Mouse (Mus musculus): Measurements from ENCODE around the gene Pla2g2e.
"Not testable (repeated sequence)": the region's sequence is repeated elsewhere in the genome, so short reads cannot be mapped to it uniquely, and the experiment has no call there.

The Pla2g2e gene

DNA sequence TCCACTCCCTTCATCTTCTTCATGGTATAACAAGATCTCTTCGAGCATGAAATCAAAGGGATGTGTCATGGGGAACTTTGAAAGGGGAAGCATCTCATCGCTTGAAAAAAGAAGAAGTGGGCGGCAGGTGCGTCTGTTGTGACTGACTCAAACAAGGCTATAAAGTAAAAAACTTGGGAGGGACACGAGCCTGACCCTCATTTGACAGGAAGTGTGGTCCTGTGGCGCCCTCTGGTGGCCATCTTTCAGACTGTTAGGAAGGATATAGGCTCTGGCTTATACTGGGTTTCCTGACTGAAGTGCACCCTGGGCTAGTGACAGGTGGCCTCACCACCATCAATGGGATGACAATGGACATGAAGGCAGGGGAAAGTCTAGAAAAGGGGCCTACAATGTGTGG, 6.5 kb downstream of the Pla2g2e start:
- peak; percentile 87 for DNase-seq

DNA sequence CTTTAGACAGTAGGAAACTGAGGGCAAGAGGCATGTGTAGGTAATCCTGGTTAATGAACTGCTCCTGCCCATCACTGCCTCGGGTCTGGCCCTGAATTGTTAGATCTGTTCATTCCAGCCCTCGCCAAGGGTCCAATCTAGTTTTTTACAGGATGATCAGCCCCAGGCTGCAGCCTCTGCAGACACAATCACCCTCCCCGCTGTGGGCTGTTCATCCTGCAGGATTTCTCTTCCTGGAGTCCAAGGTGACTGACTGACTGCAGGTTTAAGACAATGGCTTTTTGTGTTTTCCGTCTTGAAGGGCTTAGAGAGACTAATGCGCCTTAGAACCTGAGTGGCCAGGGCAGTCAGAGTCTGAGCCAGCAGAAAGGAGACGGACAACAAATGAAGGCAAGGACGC, 11.4 kb downstream of the Pla2g2e start:
- no peak for DNase-seq

DNA sequence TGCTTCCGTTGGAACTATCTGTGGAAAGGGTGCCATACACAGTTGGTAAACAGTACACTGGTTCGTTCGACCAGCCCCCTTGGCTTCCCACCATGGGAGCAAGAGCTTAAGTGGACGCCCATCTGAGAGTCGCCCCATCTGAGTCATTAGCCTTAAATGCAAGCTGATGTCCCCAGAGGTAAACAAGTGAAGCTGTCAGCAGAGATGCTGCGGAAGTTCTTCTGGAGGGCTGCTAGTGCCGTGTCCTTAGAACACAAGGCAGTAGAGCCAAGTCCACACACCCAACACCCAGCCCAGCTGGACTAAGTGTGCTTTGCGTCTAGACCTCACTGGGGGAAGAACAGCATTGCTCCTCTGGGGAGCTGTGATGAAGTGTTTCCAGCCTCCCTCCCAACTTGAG, 11.9 kb downstream of the Pla2g2e start:
- no peak for DNase-seq

DNA sequence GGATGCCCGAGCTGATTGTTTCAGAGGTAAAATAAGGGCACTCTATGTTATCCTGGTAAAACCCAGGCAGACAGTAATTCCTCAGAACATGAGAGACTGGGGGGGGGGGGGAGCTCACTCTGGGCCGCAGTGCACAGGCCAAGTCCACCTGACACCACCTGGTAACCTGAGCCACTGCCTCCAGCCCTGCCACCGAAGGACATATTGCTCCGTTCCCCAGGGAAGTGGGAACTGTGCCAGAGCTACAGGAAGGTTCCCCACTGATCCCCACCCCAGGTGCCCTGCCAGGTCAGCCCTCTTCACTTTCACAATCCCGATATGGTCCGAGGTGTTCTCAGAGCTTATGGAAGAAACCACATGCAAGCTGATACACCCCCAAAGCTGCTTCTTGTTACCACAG, 14.9 kb downstream of the Pla2g2e start:
- DNase-seq = no peak

DNA sequence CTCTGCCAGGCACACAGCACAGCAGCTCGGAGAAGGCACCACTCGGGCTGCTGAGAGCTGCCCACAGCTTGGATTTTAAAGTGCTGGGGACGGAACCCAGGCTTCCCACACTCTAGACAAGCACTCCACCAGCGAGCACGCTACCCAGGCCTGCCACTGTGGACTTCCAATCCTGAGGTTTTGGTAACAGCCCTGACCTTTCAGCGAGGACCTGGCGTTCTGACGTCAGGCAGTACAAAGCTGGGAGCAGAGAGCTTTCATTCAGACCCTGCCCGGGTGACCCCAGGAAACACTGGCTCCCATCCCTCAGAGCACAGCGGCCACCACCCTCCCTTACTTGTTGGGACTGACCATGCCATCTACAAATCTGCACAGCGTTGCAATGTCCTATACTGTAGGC, 16.0 kb downstream of the Pla2g2e start:
- not testable (repeated sequence) for DNase-seq

DNA sequence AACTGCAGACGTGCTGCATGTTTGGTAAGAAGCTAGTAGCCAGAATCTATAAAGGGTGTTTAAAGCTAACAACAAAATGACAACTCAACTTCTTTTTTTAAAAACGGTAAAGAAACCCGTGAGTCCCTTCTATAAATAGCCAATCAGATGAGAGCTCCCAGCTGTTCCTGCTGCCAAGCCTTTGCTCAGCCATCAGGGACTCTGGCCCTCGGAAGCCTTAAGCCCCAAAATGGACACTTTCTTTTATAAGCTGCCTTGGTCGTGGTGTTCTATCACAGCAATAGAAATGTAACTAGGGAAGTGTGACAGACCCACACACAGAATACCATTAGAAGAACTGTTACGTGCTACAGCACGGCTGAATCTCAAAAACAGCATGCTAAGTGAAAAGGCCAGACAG, 21.6 kb downstream of the Pla2g2e start:
- no peak for DNase-seq

DNA sequence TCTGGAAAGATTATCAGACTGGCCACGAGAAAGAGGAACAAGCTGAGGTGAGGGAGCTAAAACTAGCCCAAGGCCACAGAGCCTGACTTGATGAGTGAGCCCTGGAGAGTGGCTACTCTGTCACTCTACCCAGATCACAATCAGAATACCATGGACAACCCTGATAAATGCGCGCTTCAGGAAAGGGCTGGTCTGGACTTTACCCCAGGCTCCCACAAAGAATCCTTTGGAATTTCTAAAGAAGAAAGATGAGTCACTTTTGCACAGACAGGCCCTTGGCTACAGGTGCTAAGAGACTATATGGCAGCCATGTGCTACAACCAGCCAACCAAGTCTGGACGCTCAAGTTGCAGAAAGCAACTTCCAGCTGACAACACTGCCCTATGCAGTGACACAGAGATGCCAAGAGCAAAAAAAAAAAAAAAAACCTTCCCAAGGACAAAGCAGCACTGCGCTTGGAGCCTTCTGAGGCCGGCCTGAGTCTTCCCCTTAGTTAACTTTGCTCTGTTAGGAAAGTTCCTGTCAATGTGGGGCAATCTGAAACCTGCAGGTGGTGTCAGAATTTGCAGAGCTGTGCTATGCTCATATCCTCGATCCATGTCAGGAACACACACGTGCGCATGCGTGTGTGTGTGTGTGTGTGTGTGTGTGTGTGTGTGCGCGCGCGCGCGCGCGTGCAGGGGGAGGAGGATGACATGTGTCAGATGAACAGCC, 28.0 kb downstream of the Pla2g2e start:
- no peak for DNase-seq

DNA sequence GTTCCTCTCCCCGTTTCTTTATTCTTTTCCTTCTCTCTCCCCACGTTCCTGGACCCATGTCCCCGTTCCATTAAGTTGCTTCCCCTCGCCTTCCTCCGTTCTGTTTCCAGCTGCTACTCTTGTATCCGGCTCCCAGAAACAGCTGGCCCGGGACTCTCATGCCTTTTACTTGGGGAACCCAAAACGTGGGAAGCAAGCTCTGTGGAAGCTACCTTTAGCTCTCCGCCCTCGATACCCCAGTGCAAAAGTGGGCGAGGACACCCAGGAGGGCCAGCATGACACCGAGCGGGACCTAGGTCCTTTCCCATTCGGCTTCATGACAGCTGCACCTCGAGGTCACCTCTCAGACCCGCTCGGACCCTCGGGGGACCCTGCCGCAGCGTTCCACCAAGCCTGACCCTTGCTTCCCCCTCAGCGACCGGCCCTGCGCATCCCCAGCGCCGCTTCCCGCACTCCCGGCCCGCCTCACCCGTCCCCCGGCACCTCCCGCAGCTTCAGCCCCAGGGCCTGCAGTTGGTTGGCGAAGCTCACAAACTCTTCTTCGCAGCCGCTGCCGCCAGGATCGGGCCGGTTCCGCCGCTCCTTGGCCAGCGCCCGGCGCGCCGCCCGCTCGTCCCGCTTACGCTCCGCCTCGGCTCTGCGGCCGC, 35.5 kb downstream of the Pla2g2e start:
- DNase-seq = no peak

DNA sequence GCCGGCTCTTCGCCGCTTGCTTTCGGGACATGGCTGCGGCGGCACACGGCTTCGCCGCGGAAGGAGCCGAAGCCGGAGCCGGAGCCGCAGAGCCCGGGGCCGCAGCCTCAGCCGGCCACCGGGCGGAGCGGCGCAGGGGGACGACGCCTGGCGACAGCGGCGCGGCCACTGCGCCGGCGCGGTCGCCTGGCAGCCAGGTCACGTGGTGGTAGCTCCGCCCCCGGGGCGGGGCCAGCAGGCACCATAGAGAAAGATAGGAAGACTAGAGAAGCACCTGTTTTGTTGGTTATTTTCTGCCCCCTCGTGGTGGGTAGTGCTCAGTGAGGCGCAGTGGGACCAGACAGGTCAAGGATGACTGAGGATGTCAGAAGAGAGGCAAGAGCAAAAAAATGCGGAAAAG, 36.1 kb downstream of the Pla2g2e start, which contains the start of gene Otud3:
Gene Otud3, minus strand, starts transcription at position 149 of the 400 bp plus-strand sequence.
- DNase-seq = peak; percentile 97

DNA sequence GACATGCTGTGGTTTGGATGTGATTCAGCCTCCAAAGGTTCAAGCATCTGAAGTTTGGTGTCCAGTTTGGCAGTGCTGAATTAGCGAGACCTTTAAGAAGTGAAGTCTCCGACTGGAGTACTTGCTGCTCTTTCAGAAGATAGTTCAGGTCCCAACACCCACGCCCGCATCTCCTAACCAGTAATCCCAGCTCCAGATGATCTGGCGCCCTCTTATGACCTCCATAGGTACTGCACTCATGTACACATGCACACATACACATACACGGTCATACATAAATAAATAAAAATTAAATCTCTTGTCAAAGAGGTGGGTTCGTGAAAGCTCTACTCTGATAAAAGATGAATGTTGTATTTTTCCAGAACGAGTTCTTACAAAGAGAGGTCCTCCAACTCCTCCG, 39.5 kb downstream of the Pla2g2e start:
- no peak for DNase-seq

DNA sequence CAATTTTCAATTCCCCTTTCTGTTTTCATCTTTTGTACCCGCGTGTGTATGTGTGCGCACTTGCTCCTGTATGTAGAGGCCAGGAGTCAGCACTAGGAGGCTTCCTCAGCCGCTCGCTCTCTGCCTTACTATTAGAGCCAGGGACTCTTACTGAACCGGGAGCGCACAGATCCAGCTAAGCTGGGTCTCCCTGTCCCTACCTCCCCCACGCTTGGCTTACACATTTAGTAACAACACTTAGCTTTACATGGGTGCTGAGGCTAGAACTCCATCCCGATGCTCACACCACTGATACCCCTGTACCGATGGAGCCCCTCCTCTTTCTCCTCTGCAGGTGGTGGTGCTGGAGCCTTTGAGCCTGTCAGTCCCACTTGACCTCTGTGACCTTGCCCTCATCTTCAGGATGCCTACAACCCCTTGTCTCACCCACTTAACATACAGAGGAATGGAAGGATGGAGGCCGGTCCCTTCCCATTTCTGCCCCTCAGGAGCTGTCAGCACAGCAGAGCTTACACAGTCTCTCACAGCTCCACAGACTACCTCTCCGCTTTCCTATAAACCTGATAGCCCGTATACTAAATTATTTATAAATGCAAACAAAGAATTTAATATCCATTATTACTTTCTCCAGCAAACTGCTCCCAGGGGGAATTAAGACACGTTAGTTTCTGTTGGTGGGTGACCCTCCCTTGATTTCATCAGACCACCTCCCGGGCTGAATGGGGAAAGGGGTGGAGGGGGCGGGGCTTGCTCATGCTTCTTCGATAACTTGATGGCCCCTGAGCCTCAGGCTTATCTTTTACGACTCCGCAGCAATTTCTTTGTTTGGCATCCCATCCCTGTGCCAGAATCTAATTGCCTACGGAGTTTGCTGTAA, 43.8 kb downstream of the Pla2g2e start:
- DNase-seq = no peak

DNA sequence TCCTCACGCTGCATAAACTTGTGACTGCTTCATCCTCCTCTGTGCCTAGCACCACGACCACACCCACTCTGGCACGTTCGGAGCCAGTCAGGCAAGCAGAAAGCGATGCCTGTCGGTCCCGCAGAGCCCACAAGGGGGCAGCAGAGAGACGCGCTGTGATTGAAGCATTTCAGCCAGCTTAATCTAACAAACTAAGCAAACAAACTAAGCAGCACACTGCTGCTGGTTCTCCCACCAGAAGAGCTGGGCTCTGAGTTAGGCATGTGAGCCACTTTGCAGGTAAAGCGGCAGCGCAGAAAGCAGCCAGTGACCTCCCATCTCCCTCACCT, 44.4 kb downstream of the Pla2g2e start:
- peak; percentile 96 for DNase-seq

DNA sequence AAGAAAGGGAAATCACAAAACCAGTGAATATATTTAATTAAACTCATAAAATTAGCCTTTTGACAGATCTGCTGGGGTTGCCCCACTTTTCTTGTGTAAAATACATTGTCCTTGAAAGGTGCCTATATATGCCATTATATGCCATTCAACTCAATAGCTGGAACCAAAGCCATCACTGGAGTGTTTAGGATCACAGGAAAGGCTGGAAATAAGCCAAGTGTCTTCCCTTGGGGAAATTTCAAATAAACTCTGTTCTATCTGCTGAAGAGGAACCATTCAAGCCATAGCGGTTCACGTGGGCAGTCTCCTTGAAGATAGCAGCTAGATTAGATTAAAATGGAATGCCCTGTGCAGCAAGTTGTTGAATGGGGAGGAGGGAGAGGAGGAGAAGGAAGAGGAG, 47.8 kb downstream of the Pla2g2e start:
- no peak for DNase-seq
